Mouse (Mus musculus): ENCODE measurements around the gene Dnaic1. TPM values are rescaled to one million over a fixed set of nuclear protein-coding genes. Genes with fewer than 3 reads are reported as not detected.

Dnaic1 gene
- polyA plus RNA-seq, 1 experiment from 2014 or later: 1.9 TPM

DNA sequence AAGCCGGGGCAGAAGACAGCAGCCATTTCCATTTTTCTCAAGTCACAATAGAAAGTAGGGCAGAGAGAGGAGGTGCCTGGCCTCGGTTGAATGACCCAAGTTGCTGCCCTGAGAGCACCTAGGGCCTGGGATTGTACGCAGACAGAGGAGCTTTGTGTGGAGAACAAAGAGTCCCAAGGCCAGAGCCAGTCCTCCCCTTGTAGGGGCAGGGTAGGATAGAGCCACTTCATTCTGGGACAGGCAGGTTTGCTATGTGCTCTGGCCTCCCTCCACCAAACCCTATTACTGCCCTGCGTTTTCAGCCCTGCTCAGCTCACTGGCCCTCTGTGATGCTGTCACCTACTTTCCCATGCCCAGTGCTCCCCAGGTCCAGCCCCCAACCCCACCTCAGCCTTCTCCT lies 78.6 kb downstream of the Dnaic1 start:
- no peaks in the 10 kb centered on the region for H3K27me3 ChIP-seq (ENCODE audit: control insufficient read depth, insufficient read depth, low read length)
- no peaks in the 10 kb centered on the region for H3K36me3 ChIP-seq (ENCODE audit: control insufficient read depth, insufficient read depth, low read length)
- H3K9me3 ChIP-seq (ENCODE audit: control insufficient read depth, low read length): no peaks in the 10 kb centered on the region
- 0 out of 2 replicates have a peak, but pooled peaks cover 2% of the 10 kb centered on the region for H3K4me1 ChIP-seq (ENCODE audit: control insufficient read depth, insufficient read depth, low read length)
- H3K4me2 ChIP-seq (ENCODE audit: low read depth, low read length): no peak overlapping the region
- H3K9ac ChIP-seq (replicated peaks; ENCODE audit: low read depth, low read length): no peak overlapping the region
- ATAC-seq (ENCODE audit: low read depth): no peak
- no peak overlapping the region for H3K27ac ChIP-seq (ENCODE audit: low read depth, low read length)
- H3K4me3 ChIP-seq (ENCODE audit: low read depth, low read length): no peak overlapping the region
- 11% methylated on average over 4 of the region's 4 CpGs for WGBS

GRCm38 (mm10) chr4:41648627-41649026 lies 79.1 kb downstream of the Dnaic1 start:
- no peak overlapping the region for H3K9ac ChIP-seq (replicated peaks; ENCODE audit: low read depth, low read length)
- no peaks in the 10 kb centered on the region for H3K36me3 ChIP-seq (ENCODE audit: control insufficient read depth, insufficient read depth, low read length)
- 72% methylated on average over 7 of the region's 7 CpGs for WGBS
- H3K9me3 ChIP-seq (ENCODE audit: control insufficient read depth, low read length): no peaks in the 10 kb centered on the region
- H3K4me3 ChIP-seq (ENCODE audit: low read depth, low read length): no peak overlapping the region
- H3K4me1 ChIP-seq (ENCODE audit: control insufficient read depth, insufficient read depth, low read length): 0 out of 2 replicates have a peak, but pooled peaks cover 3% of the 10 kb centered on the region
- H3K4me2 ChIP-seq (ENCODE audit: low read depth, low read length): no peak overlapping the region
- H3K27me3 ChIP-seq (ENCODE audit: control insufficient read depth, insufficient read depth, low read length): no peaks in the 10 kb centered on the region
- H3K27ac ChIP-seq (ENCODE audit: low read depth, low read length): no peak overlapping the region
- no peak for ATAC-seq (ENCODE audit: low read depth)

- ATAC-seq (ENCODE audit: low read depth): peak; percentile 62; the same call in 1 of the 2 replicates
- H3K36me3 ChIP-seq (ENCODE audit: control insufficient read depth, insufficient read depth, low read length): 0 out of 2 replicates have a peak, but pooled peaks cover 3% of the 10 kb centered on the region
- WGBS: 40% methylated on average over 6 of the region's 6 CpGs
- H3K27me3 ChIP-seq (ENCODE audit: control insufficient read depth, insufficient read depth, low read length): no peaks in the 10 kb centered on the region
- H3K4me3 ChIP-seq (ENCODE audit: low read depth, low read length): no peak overlapping the region
- 0 out of 2 replicates have a peak, but pooled peaks cover 3% of the 10 kb centered on the region for H3K4me1 ChIP-seq (ENCODE audit: control insufficient read depth, insufficient read depth, low read length)
- no peak overlapping the region for H3K27ac ChIP-seq (ENCODE audit: low read depth, low read length)
- no peaks in the 10 kb centered on the region for H3K9me3 ChIP-seq (ENCODE audit: control insufficient read depth, low read length)
- H3K4me2 ChIP-seq (ENCODE audit: low read depth, low read length): no peak overlapping the region
- no peak overlapping the region for H3K9ac ChIP-seq (replicated peaks; ENCODE audit: low read depth, low read length)
Measured at GRCm38 (mm10) chr4:41653296-41653695, 83.7 kb downstream of the Dnaic1 start.

- no peak overlapping the region for H3K27ac ChIP-seq (ENCODE audit: low read depth, low read length)
- WGBS: 67% methylated on average over 6 of the region's 6 CpGs
- ATAC-seq (ENCODE audit: low read depth): no peak
Measured at GRCm38 (mm10) chr4:41653730-41654129, 84.2 kb downstream of the Dnaic1 start.

DNA sequence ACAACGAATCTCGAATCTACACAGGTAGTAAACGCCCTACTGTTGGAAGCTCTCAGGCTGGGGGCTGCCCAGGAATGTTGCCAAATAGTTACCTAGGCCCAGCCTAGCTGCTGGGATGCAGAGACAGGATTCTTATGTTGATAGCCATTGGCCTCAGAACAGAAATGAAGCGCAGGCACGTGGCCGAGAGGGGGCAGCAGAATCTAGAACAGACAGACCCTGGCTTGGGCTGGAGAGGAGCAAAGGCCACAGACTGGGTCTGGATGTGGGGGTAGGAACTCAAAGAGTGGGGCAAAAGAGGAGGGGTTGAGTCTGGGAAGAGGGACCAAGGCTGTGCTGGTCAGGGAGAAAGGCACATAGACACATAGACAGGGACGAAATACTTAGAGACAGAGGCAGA lies 84.6 kb downstream of the Dnaic1 start:
- H3K4me3 ChIP-seq (ENCODE audit: low read depth, low read length): no peak overlapping the region
- no peaks in the 10 kb centered on the region for H3K9me3 ChIP-seq (ENCODE audit: control insufficient read depth, low read length)
- H3K4me1 ChIP-seq (ENCODE audit: control insufficient read depth, insufficient read depth, low read length): peaks cover 9% of the 10 kb centered on the region; the same call in 1 of the 2 replicates
- H3K27me3 ChIP-seq (ENCODE audit: control insufficient read depth, insufficient read depth, low read length): no peaks in the 10 kb centered on the region
- H3K27ac ChIP-seq (ENCODE audit: low read depth, low read length): no peak overlapping the region
- H3K9ac ChIP-seq (replicated peaks; ENCODE audit: low read depth, low read length): no peak overlapping the region
- H3K4me2 ChIP-seq (ENCODE audit: low read depth, low read length): no peak overlapping the region
- 0 out of 2 replicates have a peak, but pooled peaks cover 3% of the 10 kb centered on the region for H3K36me3 ChIP-seq (ENCODE audit: control insufficient read depth, insufficient read depth, low read length)
- peak; percentile 29; the same call in 1 of the 2 replicates for ATAC-seq (ENCODE audit: low read depth)
- WGBS: 13% methylated on average over 7 of the region's 7 CpGs

More at GRCm38 (mm10) chr4:41653730-41654129, 84.2 kb downstream of the Dnaic1 start:
- Histone ChIP-seq H3K36me3 (ENCODE audit: control insufficient read depth, insufficient read depth, low read length) (0 out of 2 replicates have a peak, but pooled peaks cover 3% of the 10 kb centered on the region), H3K4me1 (ENCODE audit: control insufficient read depth, insufficient read depth, low read length) (peaks cover 4% of the 10 kb centered on the region; the same call in 1 of the 2 replicates), H3K4me2 (ENCODE audit: low read depth, low read length) (no peak overlapping the region), H3K9ac (replicated peaks; ENCODE audit: low read depth, low read length) (no peak overlapping the region), H3K27me3 (ENCODE audit: control insufficient read depth, insufficient read depth, low read length) (no peaks in the 10 kb centered on the region), H3K9me3 (ENCODE audit: control insufficient read depth, low read length) (no peaks in the 10 kb centered on the region), H3K4me3 (ENCODE audit: low read depth, low read length) (no peak overlapping the region)

GRCm38 (mm10) chr4:41655525-41655924 lies 86.0 kb downstream of the Dnaic1 start:
- Histone ChIP-seq H3K4me2 (ENCODE audit: low read depth, low read length) (no peak overlapping the region), H3K4me3 (ENCODE audit: low read depth, low read length) (no peak overlapping the region), H3K27me3 (ENCODE audit: control insufficient read depth, insufficient read depth, low read length) (no peaks in the 10 kb centered on the region), H3K27ac (ENCODE audit: low read depth, low read length) (no peak overlapping the region), H3K4me1 (ENCODE audit: control insufficient read depth, insufficient read depth, low read length) (peaks cover 14% of the 10 kb centered on the region; the same call in 1 of the 2 replicates), H3K36me3 (ENCODE audit: control insufficient read depth, insufficient read depth, low read length) (0 out of 2 replicates have a peak, but pooled peaks cover 3% of the 10 kb centered on the region), H3K9me3 (ENCODE audit: control insufficient read depth, low read length) (no peaks in the 10 kb centered on the region), H3K9ac (replicated peaks; ENCODE audit: low read depth, low read length) (no peak overlapping the region)
- no peak for ATAC-seq (ENCODE audit: low read depth)
- 86% methylated on average over 2 of the region's 2 CpGs for WGBS

GRCm38 (mm10) chr4:41658566-41659384 lies 89.2 kb downstream of the Dnaic1 start:
- no peak overlapping the region for H3K27ac ChIP-seq (ENCODE audit: low read depth, low read length)

GRCm38 (mm10) chr4:41659556-41659955 lies 90.0 kb downstream of the Dnaic1 start:
- Histone ChIP-seq H3K4me1 (ENCODE audit: control insufficient read depth, insufficient read depth, low read length) (peaks cover 32% of the 10 kb centered on the region), H3K4me2 (ENCODE audit: low read depth, low read length) (no peak overlapping the region), H3K9ac (replicated peaks; ENCODE audit: low read depth, low read length) (no peak overlapping the region), H3K9me3 (ENCODE audit: control insufficient read depth, low read length) (no peaks in the 10 kb centered on the region), H3K4me3 (ENCODE audit: low read depth, low read length) (no peak overlapping the region), H3K27me3 (ENCODE audit: control insufficient read depth, insufficient read depth, low read length) (no peaks in the 10 kb centered on the region), H3K27ac (ENCODE audit: low read depth, low read length) (no peak overlapping the region), H3K36me3 (ENCODE audit: control insufficient read depth, insufficient read depth, low read length) (0 out of 2 replicates have a peak, but pooled peaks cover 3% of the 10 kb centered on the region)
- 44% methylated on average over 13 of the region's 13 CpGs for WGBS
- ATAC-seq (ENCODE audit: low read depth): no peak

More at GRCm38 (mm10) chr4:41658566-41659384, 89.2 kb downstream of the Dnaic1 start:
- Histone ChIP-seq H3K36me3 (ENCODE audit: control insufficient read depth, insufficient read depth, low read length) (0 out of 2 replicates have a peak, but pooled peaks cover 3% of the 10 kb centered on the region), H3K9me3 (ENCODE audit: control insufficient read depth, low read length) (no peaks in the 10 kb centered on the region), H3K4me2 (ENCODE audit: low read depth, low read length) (no peak overlapping the region), H3K27me3 (ENCODE audit: control insufficient read depth, insufficient read depth, low read length) (no peaks in the 10 kb centered on the region), H3K4me3 (ENCODE audit: low read depth, low read length) (no peak overlapping the region), H3K9ac (replicated peaks; ENCODE audit: low read depth, low read length) (0 out of 2 replicates have a peak overlapping the region, but pooled peaks have one; percentile 16), H3K4me1 (ENCODE audit: control insufficient read depth, insufficient read depth, low read length) (peaks cover 24% of the 10 kb centered on the region)
- WGBS: 10% methylated on average over 18 of the region's 25 CpGs
- peak; percentile 19; the same call in 1 of the 2 replicates for ATAC-seq (ENCODE audit: low read depth)
